Mouse (Mus musculus): Measurements from ENCODE around the gene Twnk.
A peak's percentile ranks its signal among the peaks of the same experiment; 100 is the strongest.
"Not testable (repeated sequence)": the region's sequence is repeated elsewhere in the genome, so short reads cannot be mapped to it uniquely, and the experiment has no call there.

Twnk gene

DNA sequence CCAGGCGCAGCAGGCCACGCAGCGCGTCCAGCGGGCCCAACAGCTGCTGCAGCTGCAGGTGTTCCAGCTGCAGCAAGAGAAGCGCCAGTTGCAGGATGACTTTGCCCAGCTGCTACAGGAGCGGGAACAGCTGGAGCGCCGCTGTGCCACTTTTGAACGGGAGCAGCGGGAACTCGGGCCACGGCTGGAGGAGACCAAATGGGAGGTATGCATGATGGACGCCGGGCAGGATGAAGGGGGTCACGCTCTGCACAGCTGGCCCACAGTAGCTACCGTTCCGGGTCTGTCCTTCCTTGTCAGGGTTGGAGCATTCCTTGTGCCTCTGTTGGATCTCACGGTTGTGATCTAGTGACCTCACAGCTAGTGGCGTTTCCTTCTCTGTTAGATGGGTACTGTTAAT lies 19.3 kb downstream of the Twnk start:
- no peak for DNase-seq (ENCODE audit: low spot score in 2 of 2)

DNA sequence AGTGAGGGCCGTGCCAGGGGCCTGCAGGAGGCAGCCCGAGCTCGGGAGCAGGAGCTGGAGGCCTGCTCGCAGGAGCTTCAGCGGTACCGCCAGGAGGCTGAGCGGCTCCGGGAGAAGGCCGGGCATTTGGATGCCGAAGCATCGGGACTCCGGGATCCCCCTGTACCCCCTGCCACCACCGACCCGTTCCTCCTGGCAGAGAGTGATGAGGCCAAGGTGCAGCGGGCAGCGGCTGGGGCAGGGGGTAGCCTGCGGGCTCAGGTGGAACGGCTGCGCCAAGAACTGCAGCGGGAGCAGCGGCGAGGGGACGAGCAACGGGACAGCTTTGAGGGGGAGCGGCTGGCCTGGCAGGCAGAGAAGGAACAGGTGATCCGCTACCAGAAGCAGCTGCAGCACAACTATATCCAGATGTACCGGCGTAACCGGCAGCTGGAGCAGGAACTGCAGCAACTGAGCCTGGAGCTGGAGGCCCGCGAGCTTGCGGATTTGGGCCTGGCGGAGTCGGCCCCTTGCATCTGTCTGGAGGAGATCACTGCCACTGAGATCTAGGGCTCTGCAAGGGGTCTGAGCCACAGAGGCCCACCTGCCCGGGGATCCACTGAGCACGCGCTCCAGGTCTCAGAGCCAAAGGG lies 20.6 kb downstream of the Twnk start:
- DNase-seq (ENCODE audit: low spot score in 2 of 2): no peak

DNA sequence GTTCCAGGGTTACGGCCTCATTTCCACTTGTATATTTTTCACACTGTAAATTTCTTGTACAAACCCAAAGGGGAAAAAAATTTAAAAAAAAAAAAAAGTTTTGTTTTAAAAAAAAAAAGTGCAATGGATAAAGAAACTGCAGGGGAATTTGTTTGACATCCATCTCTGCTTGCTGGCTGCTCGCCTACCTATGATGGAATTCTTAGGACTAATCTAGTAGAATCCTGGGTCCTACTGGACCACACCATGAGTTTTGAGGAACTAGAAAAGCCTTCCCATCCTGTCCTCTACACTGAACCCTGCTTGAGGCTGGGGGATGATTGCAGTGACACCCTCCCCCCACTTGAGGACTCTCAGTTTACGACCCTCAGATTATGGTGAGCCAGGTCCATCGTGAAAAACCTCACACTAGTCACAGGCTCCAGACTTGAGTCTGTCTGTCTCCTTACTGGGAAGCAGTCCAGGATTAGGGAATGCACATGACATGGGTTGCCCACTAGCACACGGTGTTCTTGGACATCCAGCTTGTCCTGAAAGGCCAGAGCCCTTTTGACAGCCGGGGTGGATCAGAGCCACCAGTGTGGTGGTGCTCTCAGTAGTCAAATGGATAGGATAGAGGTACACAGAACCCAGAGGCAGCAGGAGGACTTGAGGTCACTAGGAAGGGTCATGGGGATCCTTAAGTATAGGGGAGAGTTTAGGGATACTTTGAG lies 21.7 kb downstream of the Twnk start:
- DNase-seq (ENCODE audit: low spot score in 2 of 2): no peak

DNA sequence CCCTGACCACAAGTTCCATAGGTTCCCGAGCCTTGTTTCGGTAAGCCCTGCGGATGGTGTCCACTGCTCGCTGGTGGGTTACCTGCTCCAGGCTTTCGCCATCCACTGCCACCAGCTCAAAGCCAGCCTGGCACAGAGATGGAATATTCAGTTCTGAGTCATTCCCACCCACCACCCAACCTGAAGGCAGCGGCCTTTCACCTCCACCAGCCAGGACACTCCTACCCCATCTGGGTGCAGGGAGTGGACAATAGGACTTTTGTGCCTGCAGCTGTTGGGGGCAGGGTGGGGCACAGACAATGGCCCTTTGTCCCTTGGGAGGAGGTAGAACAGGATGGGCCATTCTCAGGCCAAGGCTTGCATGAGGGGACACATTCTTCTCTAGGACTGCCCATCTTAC lies 22.4 kb downstream of the Twnk start:
- no peak for DNase-seq (ENCODE audit: low spot score in 2 of 2)

DNA sequence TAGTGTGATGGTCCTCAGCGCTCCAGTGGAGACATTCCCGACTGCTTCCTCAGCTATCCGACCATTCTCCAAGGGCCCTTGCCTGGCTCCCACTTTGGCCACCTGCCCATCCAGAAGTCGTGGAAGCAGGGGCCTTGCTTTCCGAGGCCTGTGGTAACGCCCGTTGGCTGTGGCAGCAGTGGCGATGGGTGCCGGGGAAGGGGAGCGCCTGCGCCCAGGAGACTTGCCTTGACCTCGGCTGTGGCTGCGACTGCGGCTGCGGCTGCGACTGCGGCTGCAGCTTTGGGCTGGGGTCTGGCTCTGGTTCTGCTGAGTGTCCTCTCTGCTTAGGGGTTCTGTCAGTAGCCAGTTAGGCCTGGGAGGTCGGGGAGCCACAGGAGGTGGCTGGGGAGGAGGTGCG lies 23.3 kb downstream of the Twnk start:
- no peak for DNase-seq (ENCODE audit: low spot score in 2 of 2)

DNA sequence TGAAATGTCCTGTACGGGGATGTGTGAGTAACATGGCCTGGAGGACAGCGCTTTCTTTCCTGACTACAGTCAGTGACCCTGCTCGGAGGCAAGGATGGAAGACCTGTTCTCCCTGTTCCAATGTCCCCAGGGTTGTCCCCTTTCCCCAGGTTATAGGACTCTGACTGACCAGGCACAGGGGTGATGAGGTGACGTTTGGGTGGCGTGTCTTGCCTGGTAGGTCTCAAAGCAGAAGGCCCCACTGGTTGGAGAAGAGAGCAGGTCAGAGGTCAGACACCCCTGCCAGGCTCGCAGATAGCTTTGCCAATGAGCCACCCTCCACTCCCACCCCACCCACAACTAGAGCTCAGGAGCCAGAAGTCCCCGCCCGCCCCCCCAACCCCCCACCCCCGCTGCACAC lies 24.1 kb downstream of the Twnk start:
- no peak for DNase-seq (ENCODE audit: low spot score in 2 of 2)

DNA sequence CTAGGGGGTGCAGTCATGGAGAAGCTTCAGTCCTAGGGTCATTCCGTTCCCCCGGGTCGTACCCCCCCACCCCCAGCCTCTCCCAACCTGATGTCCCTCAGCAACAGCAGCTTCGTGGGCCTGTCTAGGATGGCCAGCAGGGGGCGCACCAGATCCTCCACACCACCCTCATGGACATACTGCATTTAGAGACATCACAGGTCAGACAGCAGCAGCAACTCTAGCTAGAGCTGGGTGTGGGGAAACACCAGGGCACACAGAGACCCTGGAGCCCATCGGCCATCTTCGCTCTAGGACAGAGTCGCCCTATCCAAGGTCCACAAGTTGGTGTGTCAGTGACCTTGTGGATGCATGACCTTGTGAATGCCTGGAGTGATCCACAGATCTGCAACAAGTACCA lies 24.6 kb downstream of the Twnk start:
- DNase-seq (ENCODE audit: low spot score in 2 of 2): no peak

DNA sequence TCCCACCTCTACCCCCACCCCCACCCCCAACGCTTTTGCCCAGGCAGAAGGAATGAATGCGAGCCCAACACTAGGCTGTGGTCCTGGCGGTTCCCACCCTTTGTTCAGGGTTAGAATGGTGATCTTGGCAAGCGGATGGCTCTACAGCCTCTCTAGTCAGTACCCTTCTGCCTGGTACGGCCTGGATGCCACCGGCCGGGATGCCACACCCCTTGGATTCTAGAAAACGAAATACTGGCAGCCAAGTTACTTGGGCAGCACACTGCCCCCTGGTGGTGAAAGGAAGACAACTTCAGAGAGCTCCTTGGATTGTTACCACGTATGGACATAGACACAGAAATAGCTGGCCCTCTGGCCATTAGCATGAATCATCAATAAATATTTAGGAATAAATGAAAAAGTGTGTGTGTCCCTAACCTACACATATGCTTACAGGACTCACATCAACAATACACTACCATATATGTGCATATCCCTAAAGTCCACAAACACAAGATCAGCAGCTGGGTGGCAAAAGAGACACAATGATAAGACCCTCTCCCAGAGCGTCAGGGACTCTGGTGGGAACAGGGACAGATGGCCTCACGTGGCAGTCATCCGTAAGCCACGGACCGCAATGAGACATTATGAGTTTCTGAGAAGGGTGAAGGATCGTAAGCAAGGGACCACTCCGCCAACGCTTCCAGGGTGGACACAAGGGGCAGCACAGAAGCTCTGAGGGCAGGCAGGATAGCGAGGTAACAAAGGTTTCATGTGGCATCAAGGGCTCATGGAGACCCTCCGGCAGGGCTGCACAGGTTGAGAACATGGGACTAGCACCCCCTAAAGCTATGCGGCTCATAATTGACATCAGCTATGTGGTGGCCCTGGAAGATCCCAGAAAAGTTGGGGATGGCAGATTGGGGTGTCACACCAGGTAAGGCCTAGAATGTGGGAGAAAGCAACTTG lies 25.6 kb downstream of the Twnk start:
- peak in 1 of 2 experiments; percentile 77 for DNase-seq (ENCODE audit: low spot score in 2 of 2)

DNA sequence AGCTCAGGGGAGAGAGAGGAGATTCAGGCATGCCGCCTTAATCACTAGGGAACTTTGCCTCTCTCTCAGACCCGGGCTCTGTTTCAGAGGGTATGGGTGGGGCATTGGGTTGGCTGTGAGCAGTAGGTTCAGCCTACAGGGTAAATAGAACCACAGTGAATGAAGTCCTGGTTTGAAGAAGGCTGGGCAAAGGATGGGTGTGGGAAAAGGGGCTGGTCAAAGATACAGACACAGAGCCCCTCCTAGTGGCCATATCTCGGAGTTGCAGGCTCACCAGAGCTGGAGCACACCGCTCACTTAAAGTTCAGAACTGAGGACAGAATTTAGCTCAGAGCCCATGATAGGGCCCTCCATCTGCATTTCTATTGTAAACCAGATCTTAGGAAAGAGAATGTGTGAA lies 26.3 kb downstream of the Twnk start:
- DNase-seq (ENCODE audit: low spot score in 2 of 2): peak in 1 of 2 experiments; percentile 74

DNA sequence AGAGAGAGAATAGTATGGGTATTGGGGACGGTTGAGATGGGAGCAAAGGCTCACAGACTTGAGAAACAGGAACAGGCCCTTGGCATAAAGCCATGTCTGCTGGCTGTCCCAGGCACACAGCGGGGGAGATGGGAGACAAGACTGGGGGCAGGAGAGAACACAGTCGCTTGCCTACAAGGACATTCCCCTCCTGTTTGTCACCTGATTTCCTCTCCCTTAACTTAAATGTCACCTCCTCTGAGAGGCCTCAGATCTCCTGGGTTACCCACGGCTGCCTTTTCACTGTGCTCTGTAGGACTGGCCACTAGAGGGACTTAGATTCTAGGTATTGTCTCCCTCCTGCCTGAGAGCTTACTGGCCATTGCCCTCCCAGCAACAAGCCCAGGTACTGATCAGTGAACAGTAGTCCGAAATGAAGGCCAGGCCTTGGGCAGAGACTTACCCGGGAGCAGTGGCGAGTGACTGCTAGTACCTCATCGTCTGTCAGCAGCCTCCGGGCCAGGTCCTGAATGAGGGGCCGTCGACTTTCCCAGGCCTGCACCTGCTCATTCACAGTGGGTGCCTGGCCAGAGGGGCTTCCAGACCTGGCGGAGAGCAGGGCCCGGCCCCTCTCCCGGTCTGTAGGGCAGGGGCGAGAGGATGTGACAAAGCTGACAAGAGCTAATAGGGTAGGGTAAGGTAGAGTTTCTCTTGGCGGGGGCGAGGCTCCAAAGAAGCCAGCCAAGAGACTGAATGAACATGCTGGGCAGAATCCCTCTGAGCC lies 27.3 kb downstream of the Twnk start:
- no peak for DNase-seq (ENCODE audit: low spot score in 2 of 2)

DNA sequence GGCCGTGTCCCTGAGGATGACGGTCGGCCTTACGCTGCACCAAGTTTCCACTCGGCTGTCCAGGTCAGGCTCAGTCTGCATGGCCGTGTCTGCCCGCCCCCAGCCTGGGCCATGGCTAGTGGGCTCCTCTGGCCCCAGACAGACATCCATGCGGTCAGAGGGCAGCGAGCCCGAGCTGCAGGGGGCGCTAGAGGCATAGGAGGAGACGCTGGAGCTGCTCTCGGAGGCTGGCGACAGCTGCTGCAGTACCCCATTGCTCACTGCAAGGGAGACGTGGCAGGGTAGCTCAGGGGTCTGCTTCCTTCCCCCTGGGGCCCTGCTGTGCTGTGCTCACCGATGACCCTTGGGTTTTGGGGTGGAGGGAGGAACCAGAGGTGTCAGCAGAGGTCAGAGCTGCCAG lies 31.4 kb downstream of the Twnk start:
- DNase-seq (ENCODE audit: low spot score in 2 of 2): no peak

DNA sequence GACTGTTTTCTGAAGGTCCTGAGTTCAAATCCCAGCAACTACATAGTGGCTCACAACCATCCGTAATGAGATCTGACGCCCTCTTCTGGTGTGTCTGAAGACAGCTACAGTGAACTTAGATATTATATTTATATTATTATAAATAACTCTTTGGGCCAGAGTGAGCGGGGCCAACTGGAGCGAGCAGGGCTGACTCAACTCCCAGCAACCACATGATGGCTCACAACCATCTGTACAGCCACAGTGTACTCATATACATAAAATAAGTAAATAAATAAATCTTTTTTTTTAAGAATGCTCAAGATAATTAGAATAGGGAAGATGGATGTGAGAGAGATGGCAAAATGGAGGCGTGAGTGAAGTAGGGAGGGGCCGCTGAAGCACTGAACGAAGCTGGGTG lies 32.7 kb downstream of the Twnk start:
- DNase-seq (ENCODE audit: low spot score in 2 of 2): not testable (repeated sequence)

DNA sequence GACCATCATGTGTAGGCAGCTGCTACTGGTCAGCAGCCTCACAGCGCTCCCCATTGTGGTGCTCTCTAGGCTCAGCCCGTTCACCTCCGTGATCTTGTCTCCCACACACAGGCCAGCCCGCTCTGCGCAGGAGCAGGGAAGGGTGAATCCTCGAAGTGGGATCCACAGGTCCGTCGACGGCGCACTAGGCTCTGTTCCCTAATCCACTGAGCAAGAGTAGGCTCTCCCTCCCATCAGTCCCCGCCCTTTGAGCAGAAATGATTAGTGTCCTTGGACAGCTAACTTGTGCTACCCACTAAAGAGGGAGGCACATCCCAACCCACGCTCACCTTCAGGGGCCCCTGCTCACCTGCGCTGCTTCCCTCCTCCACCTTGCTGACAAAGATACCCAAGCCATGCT lies 34.8 kb downstream of the Twnk start:
- no peak for DNase-seq (ENCODE audit: low spot score in 2 of 2)

DNA sequence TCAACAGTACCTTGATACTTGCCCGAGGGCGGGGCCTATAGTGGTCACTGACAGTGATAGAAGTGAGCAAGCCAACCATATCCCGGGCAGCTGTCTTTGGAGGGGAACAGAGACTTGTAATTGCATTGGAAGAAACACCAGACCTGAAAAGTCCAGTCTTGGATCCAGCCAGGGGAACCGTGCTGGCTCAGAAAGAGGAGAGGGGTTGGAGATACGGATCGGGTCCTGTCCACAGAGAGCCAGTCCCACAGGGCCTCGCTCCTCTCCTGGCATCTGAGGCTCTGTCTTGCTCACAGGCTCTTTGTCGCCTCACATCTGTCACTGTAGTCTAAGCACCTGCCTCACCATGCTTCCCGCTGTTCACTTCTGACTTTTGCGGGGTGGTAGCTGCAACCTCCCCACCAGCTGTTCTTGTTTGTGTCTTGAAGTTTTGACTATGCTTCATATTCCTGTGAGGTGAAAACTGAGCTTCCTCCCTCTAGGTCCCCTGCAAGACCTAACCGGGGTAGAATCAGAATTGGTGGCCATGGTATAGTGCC lies 39.0 kb downstream of the Twnk start:
- DNase-seq (ENCODE audit: low spot score in 2 of 2): no peak

DNA sequence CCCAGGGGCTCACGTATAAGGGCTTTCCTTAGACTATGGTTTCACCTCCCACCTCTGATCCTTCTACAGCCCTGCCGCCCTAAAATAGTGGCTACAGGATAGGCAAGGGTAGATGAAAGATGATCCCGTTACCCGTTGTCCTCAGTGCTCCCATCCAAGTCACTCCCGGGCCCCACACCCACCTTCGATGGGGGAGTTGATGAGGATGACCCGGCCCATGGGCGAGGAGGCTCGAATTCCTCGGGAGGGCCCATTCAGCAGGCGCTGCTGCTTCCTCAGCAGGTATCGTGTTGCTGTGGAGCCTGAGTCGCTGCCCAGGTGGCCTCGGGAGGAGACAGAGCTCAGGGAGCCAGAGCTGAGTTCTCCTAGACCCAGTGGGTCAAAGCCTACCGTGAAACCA lies 39.8 kb downstream of the Twnk start:
- DNase-seq (ENCODE audit: low spot score in 2 of 2): no peak

DNA sequence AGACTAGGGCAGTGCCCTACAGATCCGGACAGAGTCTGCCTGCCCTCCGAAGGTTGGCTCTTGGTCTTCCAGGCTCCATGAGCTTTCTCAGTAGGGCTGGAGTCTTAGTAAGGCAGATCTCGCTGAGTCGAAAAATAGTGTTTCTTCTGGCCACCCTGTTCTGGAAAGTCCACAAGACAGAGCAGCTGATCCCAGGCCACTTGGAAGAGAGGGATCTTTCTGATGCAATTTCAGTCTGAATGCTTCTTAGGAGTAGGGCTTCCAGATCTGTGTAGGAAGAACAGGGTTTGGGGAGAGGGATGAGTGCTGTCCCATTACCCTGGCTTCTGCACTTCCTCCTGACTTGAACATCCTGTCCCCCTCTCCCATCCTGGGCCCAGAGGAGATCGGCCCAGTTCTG lies 40.2 kb downstream of the Twnk start, which contains the start of gene Pdzd7:
Gene Pdzd7, minus strand, starts transcription at position 67 of the 400 bp plus-strand sequence.
- DNase-seq (ENCODE audit: low spot score in 2 of 2): no peak

DNA sequence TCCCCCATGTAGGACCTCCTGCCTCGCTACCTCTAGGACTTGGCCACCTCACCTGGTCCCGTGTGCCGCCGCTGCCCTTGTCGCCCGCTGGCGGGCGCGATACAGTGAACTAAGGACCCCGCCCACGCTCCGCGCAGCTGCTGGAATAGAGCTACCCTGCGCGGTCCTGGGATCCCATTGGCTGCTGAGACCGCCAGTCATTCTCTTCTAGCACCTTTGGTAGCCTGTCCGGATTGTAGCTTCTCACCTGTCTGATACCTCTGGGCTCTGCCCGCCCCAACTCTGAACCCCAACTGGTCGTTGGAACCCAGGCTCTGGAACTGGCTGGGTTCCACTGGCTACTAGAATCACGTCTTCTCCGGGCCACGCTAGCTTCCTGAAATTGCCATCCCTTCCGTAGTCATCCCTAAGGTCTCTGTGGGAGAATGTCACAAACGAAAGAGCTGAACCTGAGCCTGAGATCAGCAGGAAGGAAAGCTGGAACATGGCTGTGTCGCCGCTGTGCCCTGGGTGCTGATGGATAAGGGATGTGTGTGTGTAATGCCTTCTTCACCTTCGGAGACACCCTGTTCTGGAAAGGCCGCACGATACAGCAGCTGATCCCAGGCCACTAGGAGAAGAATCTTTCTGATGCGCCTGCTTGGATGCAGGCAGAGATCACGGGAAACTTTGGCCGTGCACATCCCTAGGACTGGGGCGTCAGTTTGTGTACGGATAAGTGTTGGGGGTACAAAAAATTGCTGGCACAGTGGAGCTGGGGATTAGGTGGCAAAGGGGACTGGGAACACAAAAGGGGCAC lies 41.3 kb downstream of the Twnk start:
- DNase-seq (ENCODE audit: low spot score in 2 of 2): peak; percentile 84 to 85

DNA sequence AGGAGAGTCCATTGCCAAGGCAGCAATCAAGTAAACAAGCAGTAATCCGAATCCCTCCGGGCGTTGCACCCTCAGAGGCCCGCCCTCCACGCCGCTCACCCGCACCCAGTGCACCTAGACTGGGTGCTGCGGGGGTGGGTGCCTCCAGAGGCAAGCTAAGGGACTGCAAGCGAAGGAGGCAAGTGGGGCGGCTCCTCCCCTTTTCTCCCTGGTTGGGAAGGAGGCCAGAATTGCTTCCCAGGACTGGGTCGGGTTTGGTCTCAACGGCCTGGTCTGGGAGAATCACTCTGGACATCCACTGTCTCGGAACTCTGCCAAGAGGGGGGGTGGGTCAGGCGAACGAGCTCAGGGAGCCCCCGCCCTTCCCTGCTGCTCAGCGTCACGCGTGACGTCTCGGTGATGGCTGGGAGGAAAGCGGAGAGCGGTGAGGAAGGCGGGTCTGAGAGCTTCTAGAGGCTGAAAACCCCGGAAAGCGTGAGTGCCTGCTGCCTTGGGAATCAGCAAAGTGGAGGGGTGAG lies 42.0 kb downstream of the Twnk start, which contains the start of gene Sfxn3:
Gene Sfxn3, plus strand, starts transcription at position 87 of the 518 bp plus-strand sequence.
- peak; percentile 93 to 94 for DNase-seq (ENCODE audit: low spot score in 2 of 2)

DNA sequence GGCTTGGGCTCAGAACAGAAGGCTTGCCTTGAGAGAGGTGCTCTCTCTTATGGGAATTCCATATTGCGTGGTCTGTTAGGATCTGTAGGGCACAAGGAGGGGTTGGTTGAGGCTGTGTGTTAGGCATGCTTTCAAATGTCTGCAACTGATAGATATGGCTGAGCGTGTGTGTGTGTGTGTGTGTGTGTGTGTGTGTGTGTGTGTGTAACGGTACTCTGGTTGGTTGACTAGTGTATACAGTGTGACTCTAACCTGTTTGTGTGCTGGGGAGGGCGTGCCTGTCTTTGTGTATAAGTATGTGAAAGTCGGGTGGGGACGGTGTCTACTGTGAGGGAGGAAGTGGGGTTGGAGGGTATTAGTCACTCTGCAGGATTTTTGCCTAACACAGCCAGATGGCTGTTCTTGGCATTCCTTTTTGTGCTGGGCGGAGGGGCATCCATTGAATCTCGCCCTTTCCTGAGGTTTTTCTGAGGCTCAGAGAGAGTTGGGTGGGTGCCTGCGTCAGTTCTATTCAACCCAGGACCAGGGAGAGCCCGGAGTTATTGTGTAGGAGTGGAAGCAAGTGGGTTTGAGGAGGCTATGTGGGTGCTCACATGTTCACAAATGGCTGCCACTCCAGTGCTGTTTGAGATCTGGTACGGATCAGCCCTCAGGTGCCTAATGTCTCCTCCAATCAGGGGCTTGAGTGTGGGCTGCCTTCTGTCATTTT lies 42.6 kb downstream of the Twnk start:
- peak; percentile 58 to 80 for DNase-seq (ENCODE audit: low spot score in 2 of 2)
